ENCODE assay signal across 9 mouse cellular contexts in genomic region chr13:69991253-69991891, GRCm38 (mm10).
DNase-seq lines count a peak whose midpoint lies in the region; ATAC-seq and TF ChIP-seq lines count a peak whose summit lies in the region.
"Had no signal": no experiment of that assay in that cellular context is flagged by ENCODE, and none has a peak within 500 bp of the region (broad histone marks: within the 10 kb centered on the region; RNA-seq: fewer than 3 reads in every experiment).

No protein-coding gene starts in this region.

- no peaks in the 10 kb centered on the region for H3K36me3 ChIP-seq in intestine, postnatal 0 days (ENCODE audit: control insufficient read depth, insufficient read depth)
- H3K36me3 ChIP-seq in intestine, embryonic 16.5 days (ENCODE audit: control insufficient read depth, insufficient read depth, low read length), result no peaks in the 10 kb centered on the region
- no peaks in the 10 kb centered on the region for H3K36me3 ChIP-seq in forebrain, embryonic 12.5 days (replicated peaks)
- H3K36me3 ChIP-seq in hindbrain, embryonic 15.5 days, result no peaks in the 10 kb centered on the region
- H3K36me3 ChIP-seq in midbrain, embryonic 16.5 days (ENCODE audit: control insufficient read depth, insufficient read depth, low read length), result no peaks in the 10 kb centered on the region

- no peak overlapping the region for H3K27ac ChIP-seq in intestine, postnatal 0 days (ENCODE audit: low read depth, low read length)
- no peak overlapping the region for H3K27ac ChIP-seq in intestine, embryonic 16.5 days (ENCODE audit: low read length)
- 0 out of 2 replicates have a peak overlapping the region, but pooled peaks have one; percentile 32 for H3K27ac ChIP-seq in forebrain, embryonic 12.5 days
- no peak overlapping the region for H3K27ac ChIP-seq in hindbrain, embryonic 15.5 days (replicated peaks)
- H3K27ac ChIP-seq in midbrain, embryonic 16.5 days (ENCODE audit: low read length), result 0 out of 2 replicates have a peak overlapping the region, but pooled peaks have one; percentile 39

- no peaks in the 10 kb centered on the region for H3K4me1 ChIP-seq in intestine, postnatal 0 days (replicated peaks; ENCODE audit: control insufficient read depth, insufficient read depth, low read length)
- peaks cover 4% of the 10 kb centered on the region; the same call in 1 of the 2 replicates for H3K4me1 ChIP-seq in intestine, embryonic 16.5 days (ENCODE audit: control insufficient read depth, insufficient read depth, low read length)
- H3K4me1 ChIP-seq in forebrain, embryonic 12.5 days, result peaks cover 28% of the 10 kb centered on the region
- H3K4me1 ChIP-seq in hindbrain, embryonic 15.5 days (replicated peaks), result peaks cover 30% of the 10 kb centered on the region
- peaks cover 20% of the 10 kb centered on the region for H3K4me1 ChIP-seq in midbrain, embryonic 16.5 days (ENCODE audit: control insufficient read depth, insufficient read depth, low read length)
- H3K4me1 ChIP-seq: megakaryocyte, embryonic 14.5 days had no signal

- ATAC-seq in intestine, postnatal 0 days, result no peak
- no peak for ATAC-seq in intestine, embryonic 16.5 days
- ATAC-seq in forebrain, embryonic 12.5 days (ENCODE audit: low FRiP score), result no peak
- peak; percentile 23; the same call in 1 of the 2 replicates for ATAC-seq in hindbrain, embryonic 15.5 days (ENCODE audit: low FRiP score, low read depth)
- peak; percentile 44 for ATAC-seq in midbrain, embryonic 16.5 days

- peak; percentile 80 for TF ChIP-seq CTCF in intestine, postnatal 0 days (IDR thresholded peaks at IDR 0.05; ENCODE audit: low read depth)

- peak; percentile 36 for DNase-seq in c-Kit-positive CD71-negative TER-119-negative erythroid progenitor cells, embryonic 14.5 days (ENCODE audit: low read depth)
- peak; percentile 73 to 84 for DNase-seq in left cerebral cortex, postnatal 14 days (ENCODE audit: low spot score in 2 of 2)
- peak; percentile 45 for DNase-seq in thymus, postnatal 14 days

- intact Hi-C loops in left cerebral cortex, postnatal 14 days (cut with DNase I), result loop anchor here (2.0 to 10.0 kb wide), 2 partner anchors 251 to 297 kb away; no protein-coding TSS in a partner anchor

- no peaks in the 10 kb centered on the region for H3K27me3 ChIP-seq in intestine, postnatal 0 days (replicated peaks; ENCODE audit: control insufficient read depth, insufficient read depth, low read length)
- H3K27me3 ChIP-seq in intestine, embryonic 16.5 days (replicated peaks; ENCODE audit: control insufficient read depth, insufficient read depth, low read length), result no peaks in the 10 kb centered on the region
- H3K27me3 ChIP-seq in forebrain, embryonic 12.5 days, result no peaks in the 10 kb centered on the region; the same call in 1 of the 2 replicates
- H3K27me3 ChIP-seq in hindbrain, embryonic 15.5 days, result no peaks in the 10 kb centered on the region
- H3K27me3 ChIP-seq in midbrain, embryonic 16.5 days (ENCODE audit: control insufficient read depth, insufficient read depth, low read depth, low read length), result no peaks in the 10 kb centered on the region
- H3K27me3 ChIP-seq: megakaryocyte, embryonic 14.5 days had no signal

- no peak overlapping the region for H3K4me3 ChIP-seq in intestine, postnatal 0 days (ENCODE audit: low read depth, low read length)
- H3K4me3 ChIP-seq in intestine, embryonic 16.5 days (ENCODE audit: low read length), result no peak overlapping the region
- H3K4me3 ChIP-seq in forebrain, embryonic 12.5 days (replicated peaks), result no peak overlapping the region
- H3K4me3 ChIP-seq in hindbrain, embryonic 15.5 days, result no peak overlapping the region
- H3K4me3 ChIP-seq in midbrain, embryonic 16.5 days (ENCODE audit: low read depth, low read length), result no peak overlapping the region

- 25% methylated on average over 11 of the region's 11 CpGs for WGBS in intestine, postnatal 0 days
- WGBS in intestine, embryonic 16.5 days, result 31% methylated on average over 11 of the region's 11 CpGs
- 30% methylated on average over 11 of the region's 11 CpGs for WGBS in forebrain, embryonic 12.5 days
- WGBS in hindbrain, embryonic 15.5 days, result 26% methylated on average over 11 of the region's 11 CpGs
- 20% methylated on average over 11 of the region's 11 CpGs for WGBS in midbrain, embryonic 16.5 days

- no peak overlapping the region for H3K9ac ChIP-seq in intestine, postnatal 0 days (ENCODE audit: low read depth, low read length)
- H3K9ac ChIP-seq in intestine, embryonic 16.5 days (ENCODE audit: low read depth, low read length), result no peak overlapping the region
- H3K9ac ChIP-seq in forebrain, embryonic 12.5 days, result 0 out of 2 replicates have a peak overlapping the region, but pooled peaks have one; percentile 12
- H3K9ac ChIP-seq in hindbrain, embryonic 15.5 days, result no peak overlapping the region
- H3K9ac ChIP-seq in midbrain, embryonic 16.5 days (ENCODE audit: low read depth, low read length), result peak overlapping the region; percentile 12; the same call in 1 of the 2 replicates

- H3K9me3 ChIP-seq in intestine, postnatal 0 days (ENCODE audit: control insufficient read depth), result no peaks in the 10 kb centered on the region
- no peaks in the 10 kb centered on the region for H3K9me3 ChIP-seq in intestine, embryonic 16.5 days (ENCODE audit: control insufficient read depth, low read length)
- H3K9me3 ChIP-seq in forebrain, embryonic 12.5 days, result no peaks in the 10 kb centered on the region
- no peaks in the 10 kb centered on the region for H3K9me3 ChIP-seq in hindbrain, embryonic 15.5 days
- H3K9me3 ChIP-seq in midbrain, embryonic 16.5 days (replicated peaks; ENCODE audit: control insufficient read depth, low read length, poor library complexity, severe bottlenecking), result no peaks in the 10 kb centered on the region; the same call in 1 of the 2 replicates
- H3K9me3 ChIP-seq: megakaryocyte, embryonic 14.5 days had no signal

- no peak overlapping the region for H3K4me2 ChIP-seq in intestine, postnatal 0 days (replicated peaks; ENCODE audit: low read depth)
- H3K4me2 ChIP-seq in intestine, embryonic 16.5 days (ENCODE audit: low read depth, low read length), result no peak overlapping the region
- H3K4me2 ChIP-seq in forebrain, embryonic 12.5 days, result no peak overlapping the region
- peak overlapping the region; percentile 36 for H3K4me2 ChIP-seq in hindbrain, embryonic 15.5 days
- peak overlapping the region; percentile 29 for H3K4me2 ChIP-seq in midbrain, embryonic 16.5 days (ENCODE audit: low read length)

Comparison
In these comparisons a context has a peak if more than half of its experiments do, and no peak if none do; other contexts are left out.
1. ATAC-seq: peak in hindbrain, embryonic 15.5 days (single experiment) and midbrain, embryonic 16.5 days (single experiment); none in intestine, postnatal 0 days (single experiment), intestine, embryonic 16.5 days (single experiment) and forebrain, embryonic 12.5 days (single experiment).
2. H3K27ac ChIP-seq: peak in forebrain, embryonic 12.5 days (single experiment) and midbrain, embryonic 16.5 days (single experiment); none in intestine, postnatal 0 days (single experiment), intestine, embryonic 16.5 days (single experiment) and hindbrain, embryonic 15.5 days (single experiment).
3. H3K4me2 ChIP-seq: peak in hindbrain, embryonic 15.5 days (single experiment) and midbrain, embryonic 16.5 days (single experiment); none in intestine, postnatal 0 days (single experiment), intestine, embryonic 16.5 days (single experiment) and forebrain, embryonic 12.5 days (single experiment).
4. H3K9ac ChIP-seq: peak in forebrain, embryonic 12.5 days (single experiment) and midbrain, embryonic 16.5 days (single experiment); none in intestine, postnatal 0 days (single experiment), intestine, embryonic 16.5 days (single experiment) and hindbrain, embryonic 15.5 days (single experiment).
5. Peak in every context shown above with its lines, with median percentiles within 50 percentile points of each other: DNase-seq.